Mouse (Mus musculus) spleen, adult 2 months (tissue): ENCODE measurements around the gene Tbkbp1. TPM values are rescaled to one million over a fixed set of nuclear protein-coding genes. Genes with fewer than 3 reads are reported as not detected.

ENCODE experiments used
- DNase-seq, 2 experiments: peaks; one replicate each; pipeline versions ENCODE4 v3.0.0 to v3.0.0-alpha.2; 2012 to 2021; ENCODE audit warnings: low spot score in 2 of 2, low read depth in 1 of 2
- H3K27ac ChIP-seq: fragments of 200-500 bp; 2 replicates; pipeline ENCODE4 v1.5.1; 2012; ENCODE audit warnings: low read length, inconsistent platforms; ENCODE audit not compliant: insufficient read depth
- H3K27me3 ChIP-seq: fragments of 200-500 bp; 2 replicates; pipeline ENCODE4 v1.6.1; 2012; ENCODE audit warnings: mild to moderate bottlenecking, moderate library complexity, low read length, inconsistent platforms; ENCODE audit not compliant: control insufficient read depth, insufficient read depth
- H3K36me3 ChIP-seq: fragments of 200-500 bp; 2 replicates; pipeline ENCODE4 v1.6.1; 2012; ENCODE audit warnings: mild to moderate bottlenecking, low read length, inconsistent platforms; ENCODE audit not compliant: control insufficient read depth, insufficient read depth
- H3K4me1 ChIP-seq: fragments of 200-500 bp; 2 replicates; pipeline ENCODE4 v1.6.1; 2011; ENCODE audit warnings: inconsistent platforms; ENCODE audit not compliant: control insufficient read depth, insufficient read depth, insufficient read length
- H3K4me3 ChIP-seq: fragments of 200-500 bp; 2 replicates; pipeline ENCODE4 v1.5.1; 2011; ENCODE audit warnings: mild to moderate bottlenecking, inconsistent platforms; ENCODE audit not compliant: insufficient read depth, insufficient read length; ENCODE audit errors: extremely low read depth
- CTCF ChIP-seq: fragments of 200-500 bp; IDR thresholded peaks from 2 replicates; pipeline ENCODE4 v1.5.1; 2011; ENCODE audit warnings: mild to moderate bottlenecking, inconsistent platforms; ENCODE audit not compliant: insufficient read depth, insufficient read length, insufficient replicate concordance; ENCODE audit errors: extremely low read depth
- POLR2A ChIP-seq: fragments of 200-500 bp; IDR thresholded peaks from 2 replicates; pipeline ENCODE4 v1.6.1; 2011; ENCODE audit warnings: low read depth, low read length, inconsistent platforms
- WGBS: fragments of 180-500 bp; shearing (Covaris S2); methylation state at CpG from one replicate; pipeline ENCODE4 v1.1.7; 2018; 5-methylcytosine and 5-hydroxymethylcytosine counted together
- polyA plus RNA-seq: library from polyadenylated mRNA; depleted of rRNA; stranded (reverse); fragments of >200 nt; gene quantifications from 2 replicates; pipeline ENCODE4 v1.2.3, GENCODE M21; 2012

Gene Tbkbp1
- polyA plus RNA-seq, 1 experiment = 16.3 TPM

DNA sequence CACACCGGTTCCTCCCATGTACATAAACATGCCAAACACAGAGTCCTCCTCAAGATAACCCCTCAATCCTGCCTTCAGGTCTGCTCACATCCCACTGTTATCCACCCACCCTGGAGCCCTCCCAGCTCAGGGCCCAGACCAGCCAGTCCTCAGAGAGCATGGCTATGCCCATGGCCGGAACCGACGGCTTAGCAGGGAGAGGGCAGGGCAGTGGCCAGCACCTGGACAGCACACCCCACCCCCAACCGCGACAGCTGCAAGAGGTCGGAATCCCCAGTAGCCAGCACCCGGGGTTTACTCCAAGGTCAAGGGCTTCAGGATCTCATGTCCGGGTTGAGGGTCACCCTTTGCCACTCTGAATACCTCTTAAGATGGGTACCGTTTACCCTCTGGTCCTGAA, 31.1 kb downstream of the Tbkbp1 start:
- Histone ChIP-seq H3K27me3 (peaks cover 3% of the 10 kb centered on the region; the same call in 1 of the 2 replicates), H3K4me1 (peaks cover 5% of the 10 kb centered on the region; the same call in 1 of the 2 replicates), H3K27ac (no peak overlapping the region), H3K4me3 (no peak overlapping the region), H3K36me3 (no peaks in the 10 kb centered on the region)
- WGBS = 92% methylated on average over 10 of the region's 10 CpGs
- no peak for DNase-seq
- TF ChIP-seq POLR2A (no peak), CTCF (no peak)

GRCm38 (mm10) chr11:97115797-97116196, 35.5 kb downstream of the Tbkbp1 start:
- TF ChIP-seq POLR2A = no peak
- no peak for TF ChIP-seq CTCF
- H3K27ac ChIP-seq = no peak overlapping the region
- peaks cover 6% of the 10 kb centered on the region for H3K4me1 ChIP-seq
- no peaks in the 10 kb centered on the region for H3K36me3 ChIP-seq
- 7% methylated on average over 11 of the region's 11 CpGs for WGBS
- peak overlapping the region; percentile 65; the same call in 1 of the 2 replicates for H3K4me3 ChIP-seq
- no peak for DNase-seq
- peaks cover 10% of the 10 kb centered on the region for H3K27me3 ChIP-seq

- no peak for DNase-seq
- 1% methylated on average over 87 of the region's 87 CpGs for WGBS
- no peaks in the 10 kb centered on the region for H3K36me3 ChIP-seq
- H3K27ac ChIP-seq = peak within 1 kb of the TSS; percentile 45
- peak within 1 kb of the TSS; percentile 65 for H3K4me3 ChIP-seq
- H3K4me1 ChIP-seq = peaks cover 5% of the 10 kb centered on the region; the same call in 1 of the 2 replicates
- TF ChIP-seq POLR2A (no peak), CTCF (no peak)
- peaks cover 10% of the 10 kb centered on the region for H3K27me3 ChIP-seq
These were observed 36.4 kb downstream of the Tbkbp1 start, which contains the start of gene Tbx21 for GRCm38 (mm10) chr11:97114671-97115601. TSS of gene Tbx21 (minus strand) at chr11:97115331.

- Histone ChIP-seq H3K4me1 (peaks cover 5% of the 10 kb centered on the region; the same call in 1 of the 2 replicates), H3K27ac (no peak overlapping the region; the same call in 1 of the 2 replicates), H3K36me3 (no peaks in the 10 kb centered on the region), H3K27me3 (peaks cover 10% of the 10 kb centered on the region), H3K4me3 (peak overlapping the region; percentile 31; the same call in 1 of the 2 replicates)
- DNase-seq = no peak
- TF ChIP-seq POLR2A (no peak), CTCF (no peak)
- WGBS = 92% methylated on average over 9 of the region's 9 CpGs
These were observed 38.7 kb downstream of the Tbkbp1 start for GRCm38 (mm10) chr11:97112519-97113125.

DNA sequence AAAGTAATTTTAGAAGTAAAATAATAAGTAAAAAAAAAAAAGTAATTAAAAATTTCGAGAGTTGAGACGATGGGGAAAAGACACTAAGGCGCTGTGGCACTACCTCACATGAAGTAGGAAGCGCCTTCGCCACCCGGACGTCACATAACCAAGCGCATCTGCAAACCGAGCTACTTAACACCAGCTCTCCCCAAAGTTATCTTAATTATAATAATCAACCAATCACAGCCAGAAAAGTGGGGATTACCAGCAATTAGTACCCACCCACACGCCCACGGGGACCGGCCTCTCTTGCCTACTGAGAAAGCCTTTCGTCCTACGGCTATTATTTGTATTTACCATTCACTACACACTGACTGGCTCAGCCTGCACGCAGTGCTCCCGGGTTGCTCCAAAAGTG, 42.3 kb downstream of the Tbkbp1 start:
- Histone ChIP-seq H3K4me1 (no peaks in the 10 kb centered on the region), H3K27ac (no peak overlapping the region), H3K36me3 (no peaks in the 10 kb centered on the region), H3K4me3 (no peak overlapping the region), H3K27me3 (no peaks in the 10 kb centered on the region)
- TF ChIP-seq CTCF (no peak), POLR2A (no peak)
- 89% methylated on average over 16 of the region's 16 CpGs for WGBS
- no peak for DNase-seq

- DNase-seq = no peak
- Histone ChIP-seq H3K4me1 (peaks cover 2% of the 10 kb centered on the region; the same call in 1 of the 2 replicates), H3K27ac (no peak overlapping the region), H3K4me3 (no peak overlapping the region), H3K27me3 (no peaks in the 10 kb centered on the region; the same call in 1 of the 2 replicates), H3K36me3 (no peaks in the 10 kb centered on the region)
- no peak for TF ChIP-seq POLR2A
- 92% methylated on average over 9 of the region's 9 CpGs for WGBS
These were observed 47.2 kb downstream of the Tbkbp1 start for GRCm38 (mm10) chr11:97104091-97104483.
